Mouse (Mus musculus) frontal cortex, postnatal 10 days (tissue): ENCODE measurements around the gene Il2ra.

Source experiments
- DNase-seq, 2 experiments: peaks; one replicate each; pipeline ENCODE4 v3.0.0; 2022; ENCODE audit warnings: low spot score in 2 of 2, mixed read lengths in 1 of 2

The Il2ra gene

DNA sequence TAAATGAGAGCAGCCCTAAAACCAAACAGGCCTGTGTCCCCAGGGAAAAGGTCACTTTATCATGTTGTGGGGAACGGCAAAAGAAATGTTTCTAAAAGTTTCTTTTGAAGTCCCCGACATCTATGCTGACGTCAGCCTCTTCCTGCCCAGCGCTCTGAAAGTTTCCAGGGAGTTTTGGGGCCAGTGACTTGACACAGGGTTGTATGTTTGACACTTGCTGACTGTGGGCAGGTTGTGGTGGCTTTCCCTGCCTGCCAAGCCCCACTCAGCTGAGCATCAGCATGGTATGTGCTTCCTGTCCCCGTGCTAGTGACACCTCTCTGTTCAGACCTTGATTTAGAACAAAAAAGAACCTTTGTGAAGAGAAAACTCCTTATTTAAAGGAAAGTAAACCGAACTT lies 10.7 kb downstream of the Il2ra start:
- no peak for DNase-seq

DNA sequence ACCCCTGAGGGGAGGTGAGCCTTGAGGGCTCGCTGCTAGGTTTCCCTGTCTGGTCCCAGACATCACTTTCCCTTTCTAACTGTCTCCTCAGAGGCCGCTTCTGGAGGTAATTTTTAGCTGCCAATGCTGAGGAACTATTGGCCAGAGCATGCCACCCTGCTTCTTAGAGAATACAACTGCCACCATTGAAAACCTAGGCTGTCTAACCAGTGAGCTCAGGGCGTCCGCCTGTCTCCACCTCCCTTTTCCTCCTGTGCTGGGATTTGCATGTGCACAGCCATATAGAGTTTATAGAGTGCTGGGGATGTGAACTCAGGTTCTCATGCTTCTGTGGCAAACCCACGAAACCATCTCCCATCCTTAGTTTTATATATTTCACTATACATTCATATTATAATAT lies 11.2 kb downstream of the Il2ra start:
- no peak for DNase-seq

DNA sequence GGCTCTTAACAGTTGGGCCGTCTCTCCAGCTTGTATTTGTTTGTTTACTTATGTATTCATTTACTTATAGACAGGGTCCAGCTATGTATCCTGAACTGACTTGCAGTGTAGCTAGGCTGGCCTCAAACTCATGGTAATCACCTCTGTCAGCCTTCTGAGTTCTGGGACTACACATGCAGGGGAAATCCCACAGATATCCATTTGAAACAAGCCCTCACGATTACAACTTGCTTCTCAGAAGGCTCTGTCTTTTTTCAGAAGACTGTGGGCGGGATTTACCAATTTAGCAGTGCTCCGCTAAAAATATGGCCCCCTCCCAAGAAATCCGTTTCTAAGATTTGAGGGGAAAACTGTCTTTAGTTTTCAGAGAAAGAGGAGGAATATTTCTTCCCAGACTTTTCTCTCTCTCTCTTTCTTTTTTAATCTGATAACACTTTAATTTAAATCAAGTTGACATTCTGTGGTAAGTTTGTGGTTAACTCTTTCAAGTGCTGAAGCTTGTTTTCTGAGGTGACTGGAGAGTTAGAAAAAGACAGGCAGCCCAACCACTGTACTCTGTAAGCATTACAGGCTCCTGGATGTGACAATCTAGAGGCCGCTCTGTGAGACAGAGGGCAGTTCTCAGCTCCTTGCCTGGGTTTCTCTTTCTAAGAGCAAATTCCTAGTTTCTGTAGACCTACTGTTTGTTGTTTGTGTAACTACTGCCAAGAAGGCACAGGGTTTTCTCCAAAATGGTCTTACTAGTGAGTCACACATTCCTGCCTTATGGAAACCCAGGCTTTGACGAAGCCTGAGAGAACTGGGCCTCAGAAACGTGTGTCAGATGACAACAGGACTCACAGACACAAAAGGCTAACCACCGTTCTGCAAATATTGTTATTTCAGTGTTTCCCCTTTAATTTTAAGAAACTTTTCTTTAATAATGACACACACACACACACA lies 12.7 kb downstream of the Il2ra start:
- DNase-seq: no peak

DNA sequence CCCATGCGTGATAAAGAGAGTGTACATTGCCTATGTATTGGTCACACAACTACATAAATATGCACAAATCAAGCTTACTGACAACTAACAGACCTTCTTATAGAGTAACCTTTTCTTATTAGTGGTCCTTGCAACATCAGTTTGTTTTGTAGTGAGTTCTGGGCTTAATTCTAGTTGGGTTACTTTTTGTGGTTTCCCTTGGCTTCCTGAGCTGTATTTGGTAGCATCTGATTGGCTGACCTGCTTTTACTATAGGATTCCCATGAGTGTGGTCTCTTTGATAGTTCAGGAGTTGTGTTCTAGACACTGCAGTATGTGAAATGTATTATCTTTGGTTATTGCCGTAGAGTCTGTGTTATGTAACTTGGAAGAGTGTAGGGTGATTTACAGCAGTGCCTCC lies 15.0 kb downstream of the Il2ra start:
- DNase-seq: no peak

DNA sequence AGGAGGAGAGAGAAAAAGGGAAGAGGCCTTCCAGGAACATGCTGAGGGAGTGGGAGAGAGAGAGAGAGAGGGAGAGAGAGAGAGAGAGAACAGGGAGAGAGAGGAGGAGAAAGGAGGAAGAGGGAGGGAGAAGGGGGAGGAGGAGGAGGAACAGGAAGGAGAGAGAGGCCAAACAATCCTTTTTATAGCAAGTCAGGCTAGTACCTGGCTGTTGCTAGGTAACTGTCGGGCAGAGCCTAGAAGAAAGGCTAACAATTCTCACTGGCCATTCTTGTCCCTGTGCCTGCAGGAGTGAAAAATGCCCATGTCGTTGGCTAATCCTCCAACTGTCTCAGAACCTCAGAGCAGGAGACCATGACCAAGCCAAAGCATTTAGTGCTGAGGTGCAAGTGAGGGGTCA lies 16.7 kb downstream of the Il2ra start:
- DNase-seq: no peak

DNA sequence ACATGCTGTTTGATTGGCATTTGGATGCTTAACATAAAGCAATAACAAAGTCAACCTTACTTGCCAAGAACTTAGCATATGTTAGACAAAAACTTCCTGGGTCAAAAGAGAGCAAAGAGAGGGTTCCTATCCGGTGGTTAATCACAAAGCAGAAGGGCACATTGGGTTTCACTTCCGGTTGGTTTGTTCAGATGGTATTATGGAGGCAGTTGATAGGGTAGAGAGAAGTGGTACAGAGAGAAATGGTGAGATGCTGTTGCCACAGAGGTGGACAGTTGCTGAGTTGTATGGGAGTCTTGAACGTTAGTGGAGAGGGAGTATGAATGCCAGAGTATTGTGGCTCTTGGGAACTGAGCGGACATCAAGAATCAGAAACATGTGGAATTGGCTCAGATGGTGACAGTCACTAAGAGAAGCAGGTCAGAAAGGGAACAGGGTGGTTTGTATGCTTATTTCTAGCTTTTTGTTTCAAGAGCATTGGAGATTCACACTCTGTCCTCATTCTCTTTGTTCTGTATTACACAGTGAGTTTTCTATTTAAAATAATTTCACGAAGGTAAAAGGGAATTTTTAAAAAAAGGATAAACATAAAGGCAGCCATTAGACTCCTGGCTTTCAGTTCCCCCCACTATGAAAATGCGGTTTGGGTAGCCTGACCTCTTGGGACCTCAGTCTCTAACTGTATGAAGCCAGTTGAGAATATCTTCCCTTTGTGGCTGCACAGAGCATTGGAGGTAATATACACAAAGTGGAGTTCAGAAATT lies 19.7 kb downstream of the Il2ra start:
- no peak for DNase-seq

DNA sequence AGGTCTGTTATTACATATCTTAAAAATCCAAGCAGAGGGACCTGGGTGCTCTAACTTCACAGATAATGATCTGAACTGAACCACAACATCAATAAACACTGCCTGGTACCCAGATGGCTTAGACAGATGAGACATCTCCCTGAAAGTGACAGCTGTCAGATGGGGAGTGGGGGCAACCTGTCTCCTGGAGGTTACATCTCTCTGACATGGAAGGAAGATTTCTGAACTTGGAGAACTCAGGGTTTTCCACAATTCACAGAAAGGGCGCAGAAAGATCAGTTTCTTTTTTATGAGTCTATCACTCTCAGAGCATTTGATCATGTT lies 20.3 kb downstream of the Il2ra start:
- DNase-seq: no peak

DNA sequence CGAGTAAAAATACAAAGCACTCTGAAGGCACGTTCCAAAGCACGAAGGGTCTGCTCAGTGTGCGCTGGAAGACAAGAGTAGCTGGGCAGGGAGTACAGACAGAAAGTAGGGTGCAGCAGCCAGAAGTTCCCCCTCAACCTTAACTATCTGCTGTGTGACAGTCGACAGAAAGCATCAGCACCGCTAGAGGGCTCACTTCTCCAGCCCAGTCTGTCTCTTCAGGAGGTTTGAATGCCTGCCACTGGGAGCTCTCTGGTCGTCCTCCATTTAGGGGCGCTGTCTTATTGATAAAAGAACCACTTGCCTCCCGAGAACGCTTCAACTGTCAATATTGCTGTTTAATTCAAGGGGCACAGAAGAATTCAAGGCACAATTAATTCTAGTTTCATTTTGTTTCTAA lies 21.4 kb downstream of the Il2ra start:
- DNase-seq: peak; percentile 69 to 83

DNA sequence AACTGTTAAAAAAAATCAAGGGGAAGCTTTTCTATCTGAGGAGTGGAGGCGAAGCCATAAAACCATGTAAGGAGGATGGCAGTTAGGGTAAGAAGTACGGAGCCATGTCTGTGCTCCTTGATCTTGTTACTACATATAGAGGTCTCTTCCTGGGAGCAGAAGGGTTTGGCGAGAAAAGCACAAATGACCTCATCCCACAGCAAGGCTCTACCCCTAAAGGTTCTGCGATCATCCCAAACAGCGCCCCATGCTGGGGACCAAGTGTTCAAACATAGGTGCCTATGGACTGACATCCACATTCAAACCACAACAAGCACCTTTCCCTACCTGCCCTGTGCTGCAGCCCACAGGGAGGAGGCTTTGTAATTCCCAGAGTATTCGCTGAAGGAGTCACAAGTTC lies 21.8 kb downstream of the Il2ra start:
- DNase-seq: peak in 1 of 2 experiments; percentile 32

DNA sequence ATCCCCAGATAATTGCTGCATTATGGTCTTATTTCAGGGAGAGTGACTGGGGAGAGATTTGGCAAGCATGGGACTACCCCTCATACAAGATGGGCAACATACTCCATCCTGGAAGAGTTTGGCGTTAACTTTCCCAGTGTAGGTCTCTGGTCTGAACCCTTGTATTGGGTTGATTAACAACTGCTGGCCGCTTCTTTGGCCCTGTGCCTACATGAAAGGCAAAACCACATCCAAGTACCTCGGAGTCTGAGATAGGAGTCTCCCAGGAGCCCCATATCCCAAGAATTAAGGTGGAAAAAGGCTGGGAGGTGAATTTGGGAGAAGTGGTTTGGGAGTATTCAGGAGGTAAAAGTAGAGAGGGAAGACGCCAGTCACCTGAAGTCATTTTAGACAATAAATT lies 22.2 kb downstream of the Il2ra start:
- no peak for DNase-seq

DNA sequence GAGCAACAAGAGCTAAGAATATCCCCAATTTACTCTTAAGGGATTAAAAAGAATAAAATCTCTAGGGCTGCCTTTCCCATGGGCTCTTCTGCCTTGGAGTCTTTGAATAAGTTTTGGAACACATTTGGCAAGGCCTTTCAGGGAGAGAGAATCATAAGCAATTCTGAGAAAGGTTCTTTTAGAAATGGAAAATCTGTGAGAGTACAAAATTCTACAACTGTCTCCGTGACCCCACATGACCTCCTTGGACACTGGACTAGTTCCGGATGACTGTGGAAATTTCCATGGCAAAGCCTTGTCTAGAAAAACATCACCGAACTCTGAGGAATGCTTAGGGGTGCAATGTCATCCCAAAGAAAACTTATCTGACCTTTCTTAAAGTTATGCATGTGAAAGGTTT lies 22.7 kb downstream of the Il2ra start:
- DNase-seq: no peak

DNA sequence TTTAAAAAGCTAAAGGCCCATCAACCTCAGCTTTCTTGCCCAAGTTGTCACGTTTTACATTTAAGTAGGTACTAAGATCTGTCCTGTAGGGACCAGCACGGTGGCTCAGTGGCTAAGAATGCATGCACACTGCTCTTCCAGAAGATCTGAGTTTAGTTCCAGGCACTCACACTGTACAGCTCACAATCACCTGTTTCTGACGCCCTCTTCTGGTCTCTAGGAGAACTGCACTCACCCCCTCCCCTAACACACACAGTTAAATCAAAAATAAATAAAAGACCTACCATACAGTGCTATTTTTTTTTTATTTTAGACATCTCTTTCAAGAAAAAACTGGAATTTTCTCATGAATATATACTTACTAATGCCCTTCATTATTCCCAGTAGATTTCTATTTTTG lies 29.5 kb downstream of the Il2ra start:
- DNase-seq: no peak

DNA sequence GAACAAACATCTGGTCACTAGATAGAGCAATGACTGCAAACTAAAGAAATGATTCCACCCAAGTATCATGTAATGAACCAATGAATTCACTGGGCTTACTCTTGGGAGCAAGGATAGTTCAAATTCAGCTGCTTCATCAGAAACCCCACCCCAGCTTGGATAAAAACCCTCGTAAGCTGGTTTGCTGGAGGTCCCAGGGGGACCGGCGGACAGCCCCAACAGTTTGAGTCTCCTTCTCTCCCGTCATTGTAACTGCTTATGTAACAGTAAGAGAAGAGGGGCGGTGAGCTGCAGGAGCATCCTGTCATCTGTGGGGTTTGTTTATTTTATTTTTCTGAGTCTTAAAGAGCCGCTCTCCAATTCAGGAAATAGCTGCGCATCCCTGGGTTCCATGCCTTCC lies 37.0 kb downstream of the Il2ra start:
- DNase-seq: no peak

DNA sequence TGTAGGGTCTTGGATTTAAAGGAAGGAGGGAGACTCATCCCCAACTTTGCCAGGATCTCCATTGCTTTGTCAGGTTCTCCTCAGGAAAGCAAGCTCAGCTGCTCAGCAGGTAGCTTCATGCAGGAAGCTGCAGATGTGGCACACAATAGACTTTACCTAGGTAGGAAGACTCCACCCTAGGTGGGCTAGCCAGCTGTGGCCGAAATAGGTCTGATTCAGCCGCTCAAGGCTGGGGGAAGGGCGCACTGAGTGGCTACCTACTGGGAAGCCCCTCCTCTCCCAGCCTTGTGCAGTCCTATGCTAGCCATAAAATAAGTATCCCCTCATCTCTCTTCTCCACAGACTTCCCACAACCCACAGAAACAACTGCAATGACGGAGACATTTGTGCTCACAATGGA lies 40.1 kb downstream of the Il2ra start:
- no peak for DNase-seq

DNA sequence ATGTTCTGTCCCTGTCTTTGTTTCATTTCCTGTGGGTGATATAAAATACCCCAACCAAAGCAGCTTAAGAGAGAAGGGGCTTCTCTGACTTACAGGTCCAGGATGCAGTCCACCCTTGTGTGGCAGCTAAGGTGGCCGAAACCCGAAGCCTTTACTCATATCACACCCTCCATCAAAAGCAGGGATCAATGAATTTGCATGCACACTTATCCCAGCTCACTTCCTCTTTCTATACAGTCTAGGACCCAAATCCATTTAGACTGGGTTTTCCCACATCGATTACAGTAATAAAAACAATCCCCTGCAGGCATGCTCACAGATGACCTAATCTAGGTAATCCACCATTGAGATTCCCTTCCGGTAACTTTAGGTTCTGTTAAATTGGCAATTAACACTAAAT lies 43.9 kb downstream of the Il2ra start:
- no peak for DNase-seq

DNA sequence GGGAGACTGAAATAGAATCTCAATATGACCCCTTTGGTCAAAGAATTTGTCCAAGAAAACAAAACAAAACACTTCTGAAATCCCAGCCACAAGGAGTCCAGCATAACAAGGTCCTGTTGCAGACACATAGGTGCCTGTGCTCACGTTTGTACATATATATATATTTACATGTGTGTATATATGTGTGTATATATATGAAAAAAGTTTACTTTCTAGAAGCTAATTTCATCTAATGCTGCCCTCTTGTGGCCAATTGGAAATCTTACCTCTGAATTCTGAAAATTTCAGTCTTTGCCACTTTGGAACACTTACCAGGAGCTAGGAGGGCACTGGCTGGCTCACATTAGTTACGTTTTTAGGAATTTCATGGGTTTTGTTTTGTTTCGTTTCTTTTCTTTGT lies 44.8 kb downstream of the Il2ra start:
- no peak for DNase-seq

DNA sequence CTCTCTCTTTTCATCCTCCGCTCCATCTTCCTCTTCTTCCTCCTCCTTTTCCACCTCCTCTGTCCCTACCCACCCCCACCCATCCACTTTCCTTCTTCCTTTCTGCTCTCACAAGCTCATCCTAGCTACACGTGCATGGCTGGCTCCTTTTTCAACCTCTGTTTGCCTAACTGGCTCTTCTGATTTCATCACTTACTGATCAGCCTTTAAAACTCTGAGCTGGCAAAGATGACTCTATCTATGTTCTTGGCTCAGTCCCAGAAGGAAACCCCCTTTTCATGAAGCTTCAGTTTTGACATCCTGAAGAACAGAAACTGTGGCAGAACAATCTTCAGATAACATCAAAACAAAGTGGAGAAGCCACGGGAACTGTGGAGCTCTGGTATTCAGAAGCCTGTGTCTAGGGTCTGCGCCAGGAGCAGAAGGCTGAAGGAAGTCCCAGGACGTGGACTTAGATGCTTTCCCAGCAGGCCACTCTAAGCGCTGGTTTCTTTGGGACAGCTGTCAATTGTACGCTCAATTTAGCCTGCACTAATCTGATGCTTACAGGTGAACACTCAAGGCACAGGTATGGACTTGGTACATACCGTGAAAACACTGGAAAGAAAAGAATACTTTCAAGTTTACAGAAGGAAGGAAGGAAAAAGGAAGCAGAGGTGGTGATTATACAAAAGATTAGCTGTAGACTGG lies 47.7 kb downstream of the Il2ra start:
- no peak for DNase-seq

DNA sequence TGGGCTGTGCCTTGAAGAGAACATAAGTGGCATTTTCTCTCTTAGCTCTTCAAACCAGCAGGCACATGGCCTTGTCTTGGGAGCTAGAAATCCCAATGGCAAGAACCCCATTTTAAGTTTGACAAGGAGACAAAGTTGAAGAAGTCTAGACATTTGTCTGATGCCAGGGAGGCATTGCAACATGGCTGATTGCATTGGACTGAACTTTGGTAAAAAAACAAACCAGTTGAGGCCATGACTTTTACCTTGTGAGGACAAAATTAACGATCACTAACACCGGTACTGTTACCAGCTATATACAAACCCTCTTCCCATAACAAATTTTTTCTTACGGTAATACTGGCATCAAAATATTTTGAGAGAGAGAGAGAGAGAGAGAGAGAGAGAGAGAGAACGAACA lies 50.7 kb downstream of the Il2ra start:
- no peak for DNase-seq

DNA sequence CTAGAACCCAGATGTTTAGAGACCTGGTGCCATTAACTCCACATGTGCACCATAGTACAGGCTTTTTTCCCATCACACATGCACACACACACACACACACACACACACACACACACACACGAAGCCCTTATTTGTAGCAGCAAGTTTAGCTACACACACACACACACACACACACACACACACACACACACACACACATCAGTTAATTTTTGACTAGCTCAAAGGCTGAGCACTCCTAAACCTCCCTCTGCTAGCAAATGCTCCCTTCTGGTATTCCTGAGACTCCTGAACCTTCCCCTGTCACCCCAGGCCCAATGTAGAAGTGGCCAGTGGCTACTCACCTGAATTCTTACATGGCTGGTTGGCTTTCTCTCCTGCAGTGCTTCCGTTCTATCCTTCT lies 51.5 kb downstream of the Il2ra start:
- DNase-seq: no peak

DNA sequence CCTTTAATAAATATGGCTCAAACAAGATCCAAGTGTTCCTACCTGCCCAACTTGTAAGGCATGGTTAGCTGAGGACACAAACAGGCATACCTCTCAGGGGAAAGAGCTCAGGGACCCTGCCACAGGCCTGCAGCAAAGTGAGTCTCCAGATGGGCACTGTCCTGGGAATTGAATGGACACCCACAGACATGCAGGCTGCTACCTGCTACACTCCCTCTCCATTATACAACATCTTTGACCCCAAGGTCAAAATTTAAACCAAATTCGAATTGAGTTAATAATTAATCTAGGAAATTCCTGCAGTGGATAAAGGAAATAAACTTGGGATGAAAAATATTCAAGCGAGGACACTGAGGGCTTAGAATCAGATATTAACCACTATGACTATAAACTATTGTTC lies 53.3 kb downstream of the Il2ra start:
- no peak for DNase-seq

DNA sequence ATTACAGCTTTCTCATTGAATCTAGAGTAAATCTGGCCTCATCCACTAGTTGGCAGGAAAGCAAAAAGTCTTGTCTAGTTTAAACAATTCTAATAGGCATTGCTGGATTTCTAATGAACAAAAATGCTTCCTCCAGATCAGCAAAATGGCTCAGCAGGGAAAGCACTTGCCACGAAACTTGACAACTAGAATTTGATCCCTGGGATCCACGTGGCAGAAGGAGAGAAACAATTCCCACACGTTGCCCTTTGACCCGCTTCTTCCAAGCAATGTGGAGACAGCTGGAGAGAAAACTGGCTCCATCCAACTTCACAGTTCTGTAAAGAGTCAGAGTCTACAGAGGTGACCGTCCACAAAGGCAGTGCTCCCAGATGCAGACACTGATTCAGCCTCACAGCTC lies 56.4 kb downstream of the Il2ra start:
- DNase-seq: no peak

DNA sequence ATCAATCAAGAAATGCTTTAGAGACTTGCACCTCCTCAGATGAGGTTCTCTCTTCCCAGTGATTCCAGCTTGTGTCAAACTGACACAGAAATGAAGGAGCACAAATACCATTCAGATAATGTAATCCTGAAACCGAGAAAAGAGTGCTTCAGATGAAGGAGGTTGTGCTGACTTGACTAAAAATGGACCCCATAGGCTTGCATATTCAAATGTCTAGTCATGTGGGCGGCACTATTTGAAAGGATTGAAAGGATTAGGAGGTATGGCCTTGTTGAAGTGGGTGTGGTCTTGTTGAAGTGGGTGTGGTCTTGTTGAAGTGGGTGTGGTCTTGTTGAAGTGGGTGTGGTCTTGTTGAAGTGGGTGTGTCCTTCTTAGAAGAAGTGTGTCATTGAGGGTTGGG lies 57.3 kb downstream of the Il2ra start:
- no peak for DNase-seq
